Mouse (Mus musculus): ENCODE results near the gene Wfikkn2. TPM values are rescaled to one million over a fixed set of nuclear protein-coding genes. Genes with fewer than 3 reads are reported as not detected.
A peak's percentile ranks its signal among the peaks of the same experiment; 100 is the strongest.

The Wfikkn2 gene
- polyA plus RNA-seq, 1 experiment from 2014 or later, result 0.15 TPM

DNA sequence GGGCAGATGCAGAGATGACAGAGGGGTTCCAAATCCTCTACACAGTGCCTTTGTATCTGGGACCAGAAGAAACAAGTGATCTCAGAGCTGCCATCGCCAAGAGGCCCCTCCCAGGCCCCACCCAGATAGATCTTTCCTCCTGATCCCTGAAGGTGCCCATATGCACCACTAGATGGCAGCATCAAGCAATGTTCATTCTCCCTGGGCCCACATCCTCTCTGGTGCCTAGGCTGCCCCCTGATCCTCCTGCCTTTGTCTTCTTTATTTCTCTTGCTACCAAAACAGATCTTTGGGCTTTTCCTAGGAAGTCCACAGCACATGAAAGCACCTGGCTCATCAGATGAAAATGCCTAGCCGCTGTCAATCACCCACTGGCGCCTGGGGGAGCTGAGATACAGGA lies 9.7 kb downstream of the Wfikkn2 start:
- Histone ChIP-seq H3K4me1 (replicated peaks) (peaks cover 34% of the 10 kb centered on the region), H3K27me3 (peaks cover 4% of the 10 kb centered on the region; the same call in 1 of the 2 replicates), H3K27ac (replicated peaks) (no peak overlapping the region), H3K36me3 (replicated peaks) (no peaks in the 10 kb centered on the region), H3K4me2 (peak overlapping the region; percentile 36), H3K4me3 (replicated peaks) (no peak overlapping the region), H3K9me3 (replicated peaks) (no peaks in the 10 kb centered on the region), H3K9ac (no peak overlapping the region)
- 28% methylated on average over 3 of the region's 3 CpGs for WGBS (ENCODE audit: insufficient replicate concordance)
- ATAC-seq (ENCODE audit: insufficient read depth), result peak; percentile 80

DNA sequence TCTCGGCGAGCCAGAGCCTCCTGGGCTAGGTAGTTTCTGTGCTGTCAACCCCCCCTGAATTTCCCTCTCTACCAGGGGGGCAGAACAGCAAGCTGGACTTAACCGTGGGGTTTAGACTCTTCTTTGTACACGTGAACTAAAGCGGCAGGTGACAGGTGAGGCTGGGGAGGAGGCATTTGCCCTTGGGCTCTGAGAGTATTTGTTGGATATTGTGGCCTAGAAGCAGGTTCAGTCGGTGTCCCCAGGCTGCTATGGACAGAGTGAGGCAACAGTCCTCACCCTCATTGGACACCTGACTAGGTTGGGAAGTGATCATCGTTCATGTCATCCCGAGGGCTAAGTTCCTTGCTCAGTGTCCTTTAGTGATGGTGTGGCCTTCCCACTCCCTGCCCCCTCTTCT lies 10.9 kb downstream of the Wfikkn2 start:
- Histone ChIP-seq H3K9ac (peak overlapping the region; percentile 5; the same call in 1 of the 2 replicates), H3K36me3 (replicated peaks) (no peaks in the 10 kb centered on the region), H3K4me2 (no peak overlapping the region), H3K4me3 (replicated peaks) (no peak overlapping the region), H3K27ac (replicated peaks) (0 out of 2 replicates have a peak overlapping the region, but pooled peaks have one; percentile 14), H3K9me3 (replicated peaks) (no peaks in the 10 kb centered on the region), H3K4me1 (replicated peaks) (peaks cover 46% of the 10 kb centered on the region), H3K27me3 (peaks cover 4% of the 10 kb centered on the region; the same call in 1 of the 2 replicates)
- 79% methylated on average over 8 of the region's 8 CpGs for WGBS (ENCODE audit: insufficient replicate concordance)
- no peak for ATAC-seq (ENCODE audit: insufficient read depth)

DNA sequence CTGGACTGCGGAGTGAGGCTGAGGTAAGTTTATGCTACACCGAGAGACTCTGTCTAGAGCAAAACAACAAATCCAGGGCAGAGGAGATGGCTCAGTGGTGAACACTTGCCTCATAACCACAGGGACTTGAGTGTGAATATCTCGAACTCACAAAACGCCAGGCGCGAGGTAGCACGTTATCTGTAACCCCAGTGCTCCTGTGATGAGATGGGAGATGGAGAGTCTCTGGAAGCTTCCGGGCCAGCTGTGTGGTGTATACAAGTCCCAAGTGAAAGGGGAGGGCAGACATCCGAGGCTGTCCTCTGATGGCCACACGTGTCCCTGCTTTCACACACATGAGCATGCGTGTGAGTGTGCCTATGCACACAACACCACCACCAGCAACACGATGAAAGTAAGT lies 11.4 kb downstream of the Wfikkn2 start:
- Histone ChIP-seq H3K27ac (replicated peaks) (0 out of 2 replicates have a peak overlapping the region, but pooled peaks have one; percentile 14), H3K9me3 (replicated peaks) (no peaks in the 10 kb centered on the region), H3K9ac (no peak overlapping the region), H3K4me3 (replicated peaks) (no peak overlapping the region), H3K36me3 (replicated peaks) (no peaks in the 10 kb centered on the region), H3K27me3 (peaks cover 4% of the 10 kb centered on the region; the same call in 1 of the 2 replicates), H3K4me2 (no peak overlapping the region), H3K4me1 (replicated peaks) (peaks cover 50% of the 10 kb centered on the region)
- WGBS (ENCODE audit: insufficient replicate concordance), result 43% methylated on average over 12 of the region's 12 CpGs
- peak; percentile 29 for ATAC-seq (ENCODE audit: insufficient read depth)

DNA sequence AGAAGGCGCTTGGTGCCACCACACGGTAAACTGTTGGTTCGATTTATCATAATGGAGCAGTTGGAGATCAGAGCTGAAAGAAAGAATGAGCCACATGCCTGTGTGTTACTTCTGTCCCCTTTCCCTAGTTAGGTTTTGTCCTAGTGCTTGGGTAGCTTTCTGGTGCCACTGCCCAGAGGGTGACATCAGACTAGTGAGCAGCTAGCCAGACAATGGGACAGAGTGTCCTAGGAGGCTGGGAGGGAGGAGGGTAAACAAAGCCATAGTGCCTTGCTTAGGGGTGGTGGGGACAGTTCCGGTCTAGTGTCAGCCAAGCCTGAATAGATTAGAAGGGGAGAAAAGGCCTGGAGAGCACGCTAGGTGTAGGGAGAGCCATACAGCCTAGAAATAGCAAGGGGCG lies 12.4 kb downstream of the Wfikkn2 start:
- Histone ChIP-seq H3K36me3 (replicated peaks) (no peaks in the 10 kb centered on the region), H3K4me3 (replicated peaks) (no peak overlapping the region), H3K27me3 (peaks cover 4% of the 10 kb centered on the region; the same call in 1 of the 2 replicates), H3K9ac (no peak overlapping the region), H3K4me2 (no peak overlapping the region), H3K27ac (replicated peaks) (no peak overlapping the region), H3K9me3 (replicated peaks) (no peaks in the 10 kb centered on the region), H3K4me1 (replicated peaks) (peaks cover 50% of the 10 kb centered on the region)
- ATAC-seq (ENCODE audit: insufficient read depth), result no peak
- WGBS (ENCODE audit: insufficient replicate concordance), result 66% methylated on average over 6 of the region's 6 CpGs

DNA sequence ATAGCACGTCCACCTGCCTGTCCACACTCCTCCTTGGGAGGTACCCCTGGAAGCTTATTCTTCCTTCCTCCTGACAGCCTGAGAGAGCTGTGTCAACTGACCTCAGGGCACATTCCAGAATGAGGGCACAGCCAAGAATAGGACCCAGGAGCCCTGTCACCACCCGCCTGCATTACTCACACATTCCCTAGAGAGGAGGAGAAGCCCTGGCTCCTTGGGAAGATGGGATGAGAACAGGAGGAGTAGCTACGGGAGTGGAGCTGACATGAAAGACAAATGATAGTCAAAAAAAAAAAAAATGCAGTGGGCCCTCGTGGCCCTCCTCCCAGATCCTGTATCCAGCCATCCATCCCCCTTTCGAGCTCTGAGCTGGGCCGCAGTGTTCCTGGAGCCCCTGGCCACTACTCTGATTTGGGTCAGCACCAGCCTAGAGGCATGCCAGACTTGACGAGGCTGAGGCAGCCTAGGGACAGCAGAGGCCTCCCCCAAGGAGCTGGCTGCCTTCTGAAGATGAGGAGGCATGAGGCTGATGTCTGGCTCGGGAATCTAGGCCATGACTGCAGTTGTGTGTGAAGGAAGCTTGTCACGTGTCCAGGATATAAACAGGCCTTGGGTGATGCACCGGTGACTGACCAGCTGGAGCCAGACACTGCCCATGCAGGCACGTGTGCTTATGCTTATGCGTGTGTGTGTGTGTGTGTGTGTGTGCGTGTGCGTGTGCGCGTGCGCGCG lies 13.8 kb downstream of the Wfikkn2 start:
- 76% methylated on average over 19 of the region's 19 CpGs for WGBS (ENCODE audit: insufficient replicate concordance)
- no peak for ATAC-seq (ENCODE audit: insufficient read depth)
- H3K4me1 ChIP-seq (replicated peaks), result peaks cover 50% of the 10 kb centered on the region

DNA sequence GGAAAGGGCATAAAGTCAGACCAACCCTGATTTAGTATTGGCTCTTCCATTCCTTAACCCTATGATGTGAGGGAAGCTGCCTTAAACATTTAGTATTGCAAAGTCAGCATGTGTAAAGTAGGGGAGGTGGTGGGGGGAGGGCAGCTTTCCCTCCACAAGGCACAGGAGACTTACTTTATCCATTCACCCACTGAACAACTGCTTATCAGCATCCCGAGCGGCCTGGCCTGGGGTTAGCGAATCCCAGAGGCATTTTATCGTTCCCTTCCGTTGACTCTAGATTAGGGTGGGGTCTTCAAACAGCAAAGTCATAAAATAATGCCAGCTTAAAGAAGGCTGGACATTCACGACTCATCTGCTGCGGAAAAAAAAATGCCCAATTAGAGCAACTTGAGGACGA lies 15.6 kb downstream of the Wfikkn2 start:
- peaks cover 44% of the 10 kb centered on the region for H3K4me1 ChIP-seq (replicated peaks)
- H3K4me2 ChIP-seq, result 0 out of 2 replicates have a peak overlapping the region, but pooled peaks have one; percentile 16
- 0 out of 2 replicates have a peak, but pooled peaks cover 2% of the 10 kb centered on the region for H3K27me3 ChIP-seq
- peak; percentile 47; the same call in 1 of the 2 replicates for ATAC-seq (ENCODE audit: insufficient read depth)
- no peaks in the 10 kb centered on the region for H3K36me3 ChIP-seq (replicated peaks)
- no peaks in the 10 kb centered on the region for H3K9me3 ChIP-seq (replicated peaks)
- H3K4me3 ChIP-seq (replicated peaks), result no peak overlapping the region
- no peak overlapping the region; the same call in 1 of the 2 replicates for H3K27ac ChIP-seq (replicated peaks)
- 34% methylated on average over 8 of the region's 8 CpGs for WGBS (ENCODE audit: insufficient replicate concordance)
- H3K9ac ChIP-seq, result no peak overlapping the region

More for the DNA sequence above, 13.8 kb downstream of the Wfikkn2 start:
- Histone ChIP-seq H3K27ac (replicated peaks) (no peak overlapping the region), H3K9ac (no peak overlapping the region), H3K9me3 (replicated peaks) (no peaks in the 10 kb centered on the region), H3K27me3 (0 out of 2 replicates have a peak, but pooled peaks cover 4% of the 10 kb centered on the region), H3K4me2 (no peak overlapping the region), H3K36me3 (replicated peaks) (no peaks in the 10 kb centered on the region), H3K4me3 (replicated peaks) (no peak overlapping the region)

DNA sequence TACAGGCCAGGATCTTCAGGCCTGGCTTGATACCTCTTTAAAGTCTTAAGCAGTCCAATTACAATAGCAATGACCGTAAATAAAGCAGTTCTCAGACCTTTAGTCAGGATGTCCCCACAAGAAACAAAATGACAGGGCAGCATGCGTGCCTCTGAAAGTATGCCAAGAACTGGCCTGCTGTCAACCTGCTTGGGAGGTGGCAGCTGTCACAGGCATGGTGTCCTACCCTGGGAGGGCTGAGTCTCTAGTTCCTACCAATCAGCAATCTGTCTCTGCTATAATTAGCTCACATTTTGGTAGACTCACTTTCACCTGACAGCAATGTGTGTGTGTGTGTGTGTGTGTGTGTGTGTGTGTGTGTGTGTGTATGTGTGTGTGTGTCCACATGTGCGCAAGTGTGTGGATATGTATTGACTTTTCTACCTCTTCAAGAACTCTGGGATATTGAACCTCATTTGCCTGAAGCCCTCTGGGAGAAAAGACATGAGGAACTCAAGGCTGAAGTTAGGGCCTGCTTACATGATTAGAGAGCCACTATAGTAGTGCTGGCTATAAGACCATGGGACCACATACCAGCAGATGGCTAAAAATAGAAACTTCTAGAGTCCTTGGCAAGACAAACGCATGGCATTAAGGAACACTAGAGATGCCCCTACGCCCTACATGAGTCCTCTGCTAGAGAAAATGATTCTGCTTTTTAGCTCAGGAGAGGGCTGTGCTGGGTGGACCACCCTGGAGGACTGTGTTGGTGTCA lies 16.4 kb downstream of the Wfikkn2 start:
- Histone ChIP-seq H3K4me3 (replicated peaks) (no peak overlapping the region), H3K27me3 (0 out of 2 replicates have a peak, but pooled peaks cover 2% of the 10 kb centered on the region), H3K36me3 (replicated peaks) (no peaks in the 10 kb centered on the region), H3K9me3 (replicated peaks) (no peaks in the 10 kb centered on the region), H3K27ac (replicated peaks) (no peak overlapping the region), H3K4me1 (replicated peaks) (peaks cover 35% of the 10 kb centered on the region), H3K9ac (no peak overlapping the region), H3K4me2 (no peak overlapping the region)
- WGBS (ENCODE audit: insufficient replicate concordance), result 70% methylated on average over 5 of the region's 5 CpGs
- ATAC-seq (ENCODE audit: insufficient read depth), result no peak

DNA sequence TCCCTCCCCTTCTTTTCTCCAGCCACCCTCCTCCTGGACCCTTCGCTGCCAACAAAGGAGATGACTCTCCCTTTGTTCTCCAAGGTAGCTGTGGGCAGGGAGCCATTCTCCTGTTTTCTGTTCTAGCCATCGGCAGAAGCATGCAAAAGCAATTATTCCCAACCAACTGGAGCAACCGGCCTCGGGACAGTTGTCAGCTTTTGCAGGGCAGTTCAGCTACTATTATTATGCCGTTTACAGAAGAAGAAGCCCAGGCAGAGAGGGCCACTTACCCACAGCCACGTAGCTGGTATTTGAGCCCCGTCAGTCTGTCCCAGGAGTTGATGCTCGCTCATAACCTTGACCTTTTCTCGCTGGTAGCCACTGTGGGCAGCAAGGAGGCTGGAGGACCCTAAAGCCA lies 17.4 kb downstream of the Wfikkn2 start:
- Histone ChIP-seq H3K4me1 (replicated peaks) (peaks cover 25% of the 10 kb centered on the region), H3K27ac (replicated peaks) (no peak overlapping the region), H3K4me3 (replicated peaks) (no peak overlapping the region), H3K9me3 (replicated peaks) (no peaks in the 10 kb centered on the region), H3K36me3 (replicated peaks) (no peaks in the 10 kb centered on the region), H3K27me3 (0 out of 2 replicates have a peak, but pooled peaks cover 5% of the 10 kb centered on the region), H3K4me2 (no peak overlapping the region), H3K9ac (no peak overlapping the region)
- WGBS (ENCODE audit: insufficient replicate concordance), result 61% methylated on average over 9 of the region's 9 CpGs
- no peak for ATAC-seq (ENCODE audit: insufficient read depth)

DNA sequence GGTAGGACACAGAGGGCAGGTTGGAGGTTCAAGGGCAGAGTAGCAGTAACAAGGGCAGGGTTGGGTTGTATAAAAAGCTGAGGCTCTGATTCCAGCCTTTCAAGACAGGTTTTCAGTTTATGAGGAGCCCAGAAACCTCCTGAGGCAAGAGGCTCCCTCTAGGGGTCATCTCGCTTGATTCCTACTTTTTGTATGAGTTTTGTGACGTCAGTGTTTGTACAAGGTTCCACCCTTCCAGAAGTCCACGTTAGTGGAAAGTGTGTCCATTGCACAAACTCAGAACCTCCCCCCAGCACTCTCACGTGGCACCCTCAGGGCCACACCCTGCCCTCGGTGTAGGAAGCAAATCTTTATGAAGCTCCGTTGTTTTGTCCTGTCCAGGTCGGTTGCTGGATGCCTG lies 19.8 kb downstream of the Wfikkn2 start:
- Histone ChIP-seq H3K27me3 (peaks cover 9% of the 10 kb centered on the region; the same call in 1 of the 2 replicates), H3K4me2 (peak overlapping the region; percentile 9; the same call in 1 of the 2 replicates), H3K9ac (no peak overlapping the region), H3K4me1 (replicated peaks) (peaks cover 21% of the 10 kb centered on the region), H3K4me3 (replicated peaks) (no peak overlapping the region), H3K9me3 (replicated peaks) (no peaks in the 10 kb centered on the region), H3K27ac (replicated peaks) (no peak overlapping the region), H3K36me3 (replicated peaks) (no peaks in the 10 kb centered on the region)
- ATAC-seq (ENCODE audit: insufficient read depth), result peak; percentile 40
- 25% methylated on average over 7 of the region's 7 CpGs for WGBS (ENCODE audit: insufficient replicate concordance)

DNA sequence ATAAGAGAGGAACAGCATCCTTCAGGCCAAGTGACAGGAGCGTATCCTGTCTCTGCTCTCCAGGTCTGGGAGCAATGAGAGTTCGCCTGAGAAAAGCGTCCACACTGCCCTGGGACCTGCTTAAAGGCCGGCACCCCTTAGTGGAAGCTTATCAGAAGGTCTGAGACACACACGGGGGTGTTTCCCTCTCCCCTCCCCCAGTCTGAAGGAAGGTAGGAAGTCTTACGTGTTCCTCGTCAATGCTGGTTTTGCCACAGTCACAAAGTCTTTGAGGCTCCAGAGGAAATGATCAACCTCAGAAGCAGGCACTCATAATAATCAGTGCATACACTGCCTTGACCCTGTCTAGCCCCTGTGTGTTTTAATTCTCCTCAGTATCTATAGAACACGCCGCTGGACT lies 22.3 kb downstream of the Wfikkn2 start:
- WGBS (ENCODE audit: insufficient replicate concordance), result 43% methylated on average over 9 of the region's 9 CpGs
- Histone ChIP-seq H3K9ac (no peak overlapping the region), H3K9me3 (replicated peaks) (no peaks in the 10 kb centered on the region), H3K27ac (replicated peaks) (no peak overlapping the region), H3K4me2 (no peak overlapping the region), H3K36me3 (replicated peaks) (no peaks in the 10 kb centered on the region), H3K4me1 (replicated peaks) (peaks cover 6% of the 10 kb centered on the region), H3K27me3 (peaks cover 21% of the 10 kb centered on the region), H3K4me3 (replicated peaks) (no peak overlapping the region)
- no peak for ATAC-seq (ENCODE audit: insufficient read depth)

DNA sequence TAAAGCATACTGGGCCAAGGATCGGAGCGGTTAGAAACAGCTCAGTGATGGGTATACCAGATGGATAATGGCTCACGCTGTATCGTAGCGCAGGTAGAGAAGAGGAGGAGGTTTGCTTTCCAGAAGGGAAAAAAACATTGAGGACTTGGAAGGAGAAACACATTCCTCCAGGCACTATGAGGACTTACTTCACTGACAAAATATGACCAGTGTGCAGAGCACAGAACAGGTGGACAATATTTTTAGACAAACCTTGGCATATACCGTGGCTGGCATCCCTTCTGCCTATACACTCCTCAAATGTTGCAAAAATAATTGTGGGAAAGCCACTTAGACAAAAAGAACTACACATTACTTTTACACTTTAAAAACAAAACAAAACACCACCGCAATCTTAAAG lies 24.5 kb downstream of the Wfikkn2 start:
- no peak overlapping the region for H3K4me3 ChIP-seq (replicated peaks)
- no peaks in the 10 kb centered on the region for H3K9me3 ChIP-seq (replicated peaks)
- peaks cover 21% of the 10 kb centered on the region for H3K27me3 ChIP-seq
- no peak overlapping the region for H3K9ac ChIP-seq
- ATAC-seq (ENCODE audit: insufficient read depth), result no peak
- WGBS (ENCODE audit: insufficient replicate concordance), result 75% methylated on average over 7 of the region's 7 CpGs
- H3K27ac ChIP-seq (replicated peaks), result no peak overlapping the region
- peaks cover 5% of the 10 kb centered on the region for H3K4me1 ChIP-seq (replicated peaks)
- H3K36me3 ChIP-seq (replicated peaks), result no peaks in the 10 kb centered on the region
- H3K4me2 ChIP-seq, result no peak overlapping the region

Data from liver, embryonic 15.5 days (tissue).